Mouse (Mus musculus) retina, postnatal 1 day (tissue): ENCODE results near the gene Olfr196.
"Not testable (repeated sequence)": the region's sequence is repeated elsewhere in the genome, so short reads cannot be mapped to it uniquely, and the experiment has no call there.

Experiments used
- DNase-seq: peaks from one replicate; pipeline ENCODE4 v3.0.0-alpha.2; 2012

The Olfr196 gene

GRCm38 (mm10) chr16:59170354-59170753 lies at the start of gene Olfr196:
Olfr196 (minus strand) TSS chr16:59170454.
- DNase-seq, result no peak

GRCm38 (mm10) chr16:59219667-59220066 lies 49.4 kb upstream of the Olfr196 start, which contains the start of gene Olfr199:
Olfr199 (minus strand) TSS chr16:59219767.
- not testable (repeated sequence) for DNase-seq

- DNase-seq, result not testable (repeated sequence)
These were observed 47.6 kb upstream of the Olfr196 start for GRCm38 (mm10) chr16:59217861-59218260.

- DNase-seq, result not testable (repeated sequence)
These were observed 33.2 kb upstream of the Olfr196 start, which contains the start of gene Olfr198 for GRCm38 (mm10) chr16:59203433-59203832. Olfr198 (minus strand) TSS chr16:59203533.

GRCm38 (mm10) chr16:59151996-59152395 lies 18.3 kb downstream of the Olfr196 start:
- DNase-seq, result no peak

- DNase-seq, result no peak
These were observed 23.5 kb downstream of the Olfr196 start, which contains the start of gene Olfr195 for GRCm38 (mm10) chr16:59146746-59147145. Olfr195 (plus strand) TSS chr16:59147046.

- DNase-seq, result no peak
These were observed 29.1 kb downstream of the Olfr196 start for GRCm38 (mm10) chr16:59141105-59141504.

GRCm38 (mm10) chr16:59130740-59131139 lies 39.5 kb downstream of the Olfr196 start:
- DNase-seq, result no peak

- DNase-seq, result no peak
These were observed 49.3 kb downstream of the Olfr196 start, which contains the start of gene Olfr194 for GRCm38 (mm10) chr16:59120969-59121368. Olfr194 (minus strand) TSS chr16:59121069.
